Mouse (Mus musculus) gastrocnemius, postnatal 4 days (tissue): ENCODE data around the gene 1700012A03Rik. TPM values are rescaled to one million over a fixed set of nuclear protein-coding genes. Genes with fewer than 3 reads are reported as not detected.

Experiments
- DNase-seq, 2 experiments: peaks; one replicate each; pipeline ENCODE4 v3.0.0; 2021 to 2022; ENCODE audit warnings: low spot score in 2 of 2, mixed read lengths in 2 of 2
- total RNA-seq, 2 experiments: library from RNA; stranded (reverse); gene quantifications; 2 replicates each; pipeline ENCODE4 v1.2.3; 2021

The 1700012A03Rik gene
- total RNA-seq, 2 experiments from 2014 or later, result not detected

GRCm38 (mm10) chr6:32072161-32072560, 22.1 kb downstream of the 1700012A03Rik start:
- no peak for DNase-seq

- DNase-seq, result no peak
Measured at GRCm38 (mm10) chr6:32093312-32093711, 43.3 kb downstream of the 1700012A03Rik start.

- no peak for DNase-seq
Measured at GRCm38 (mm10) chr6:32105547-32106275, 55.7 kb downstream of the 1700012A03Rik start.
